Mouse (Mus musculus) cerebellum, adult 9-10 months (tissue): ENCODE measurements around the gene Zbtb7b.
"Not testable (repeated sequence)": the region's sequence is repeated elsewhere in the genome, so short reads cannot be mapped to it uniquely, and the experiment has no call there.

ENCODE experiments used
- DNase-seq: peaks from one replicate; pipeline ENCODE4 v3.0.0; 2022

Zbtb7b gene

DNA sequence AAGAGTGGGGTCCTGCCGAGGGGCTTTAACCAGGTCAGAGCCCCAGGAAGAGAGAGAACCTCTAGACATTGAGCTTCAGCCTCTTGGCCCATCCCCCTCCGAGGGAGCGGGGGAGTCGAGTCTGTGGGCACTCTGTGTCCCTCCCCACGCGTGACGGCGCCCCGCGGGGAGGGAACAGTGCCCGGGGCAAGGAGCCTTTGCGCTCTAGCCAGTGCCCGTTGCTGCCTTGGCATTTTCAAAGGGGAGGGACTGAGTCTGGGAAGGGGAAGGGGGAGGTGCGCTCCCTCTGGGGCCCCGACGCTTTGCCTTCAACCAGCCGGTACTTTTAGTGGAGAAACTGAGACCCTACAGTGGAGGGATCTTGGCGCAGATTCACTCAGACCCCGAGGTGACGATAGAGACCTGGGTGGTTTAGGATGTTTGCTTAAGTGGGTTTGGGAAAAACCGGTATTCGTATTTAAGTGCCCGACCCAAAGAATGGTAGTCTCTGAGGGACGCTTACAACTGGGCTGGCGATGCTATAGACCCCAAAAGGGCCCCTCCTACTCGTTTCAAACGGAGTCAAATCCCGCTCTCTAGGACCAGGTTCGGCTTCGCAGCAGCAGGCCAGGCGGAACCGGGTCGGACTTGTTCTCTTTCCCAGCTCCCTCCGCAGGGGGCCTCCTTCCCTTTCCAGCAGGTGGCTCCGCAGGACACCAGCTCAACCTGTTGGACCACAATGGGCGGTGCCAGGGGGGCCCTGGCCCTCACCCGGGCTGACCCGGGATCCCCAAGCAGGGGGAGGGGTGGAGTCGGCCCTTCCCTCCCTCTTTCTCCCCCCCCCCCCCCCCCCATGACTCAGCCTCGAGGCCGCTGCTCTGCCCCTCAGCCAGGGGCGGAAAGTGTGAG, at the start of gene Zbtb7b:
Zbtb7b (minus strand) TSS at position 771 of the 888 bp plus-strand sequence.
- DNase-seq, result peak; percentile 92

DNA sequence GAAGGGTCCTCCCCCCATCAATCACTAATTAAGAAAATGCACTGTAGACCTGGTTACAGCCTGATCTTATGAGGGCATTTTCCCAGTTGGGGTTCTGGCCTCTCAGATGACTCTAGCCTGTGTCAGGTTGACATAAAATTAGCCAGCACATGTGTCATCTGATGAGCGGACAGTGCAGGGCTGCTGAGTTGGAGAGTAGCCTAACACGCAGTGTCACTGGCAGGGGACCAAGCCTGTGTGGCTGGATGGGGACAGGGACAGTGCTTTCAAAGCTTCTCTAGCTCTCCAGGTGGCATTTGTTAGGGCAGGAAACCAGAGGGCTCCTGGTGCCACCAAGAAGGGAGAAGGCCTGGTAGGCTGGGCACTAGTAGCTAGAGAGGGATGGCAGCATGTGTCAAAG, 46.1 kb upstream of the Zbtb7b start:
- DNase-seq, result no peak

DNA sequence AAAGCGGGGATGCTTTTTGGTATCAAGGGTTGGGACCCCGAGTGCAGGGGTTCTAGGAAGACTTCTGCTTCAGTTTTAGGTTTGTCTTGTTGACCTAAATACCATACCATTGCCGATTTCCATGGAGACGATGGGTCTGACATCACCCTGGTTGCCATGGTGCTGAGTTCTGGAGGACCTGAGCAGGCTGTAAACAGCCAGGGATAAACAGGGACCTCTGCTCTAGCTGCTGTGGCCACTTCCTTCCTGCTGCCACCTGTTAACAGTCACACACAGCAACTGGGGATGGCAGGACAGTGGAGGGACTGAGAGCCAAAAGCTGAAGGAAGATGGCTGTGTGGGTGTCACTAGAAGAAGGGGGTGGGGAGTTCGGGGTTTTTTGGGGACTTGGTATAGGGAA, 42.7 kb upstream of the Zbtb7b start:
- DNase-seq, result no peak

DNA sequence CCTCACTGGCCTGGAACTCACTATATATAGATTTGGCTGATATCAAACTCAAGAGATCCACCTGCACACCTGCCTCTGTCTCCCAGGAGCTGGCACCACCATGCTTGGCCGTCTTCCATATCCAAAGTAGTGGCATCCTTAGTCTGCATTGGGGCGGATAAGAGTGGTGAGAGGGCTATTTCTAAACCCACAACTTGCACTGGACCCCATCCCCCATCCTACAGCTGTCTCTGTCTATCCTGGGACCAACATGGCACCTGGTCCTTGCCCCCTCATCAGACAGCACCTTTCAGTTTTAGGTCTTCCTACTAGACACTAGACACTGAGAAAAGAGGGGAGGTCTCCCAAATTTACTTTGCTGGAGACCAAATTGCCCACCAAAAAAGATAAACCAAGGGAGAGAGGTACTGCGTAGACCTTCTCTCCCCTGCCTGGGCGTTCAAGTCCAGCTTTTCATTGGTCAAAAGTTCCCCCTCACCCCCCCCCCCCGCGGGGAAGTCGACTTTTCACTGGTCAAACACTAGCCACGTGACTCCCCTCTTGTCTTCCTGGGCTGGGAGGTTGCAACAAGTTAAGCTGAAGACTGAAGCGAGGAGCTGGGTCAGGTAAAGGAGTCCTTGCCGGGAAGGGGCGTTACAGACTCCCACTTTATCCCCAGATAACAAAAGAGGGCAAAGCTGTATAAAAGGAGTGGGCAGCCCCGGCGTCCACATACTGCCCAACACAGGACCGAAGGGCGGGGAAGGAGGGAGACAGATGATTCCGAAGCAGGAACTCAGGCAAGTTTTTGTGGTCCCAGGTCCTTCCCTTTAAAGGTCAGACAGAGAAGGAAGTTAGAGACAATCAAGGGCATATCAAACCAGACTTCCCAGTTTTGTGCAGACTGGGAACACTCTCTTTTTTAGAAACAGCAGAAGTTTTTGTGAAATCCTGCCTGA, 41.9 kb upstream of the Zbtb7b start, which contains the start of gene Pbxip1:
Pbxip1 (plus strand) TSS at position 531 of the 938 bp plus-strand sequence.
- peak; percentile 14 for DNase-seq

DNA sequence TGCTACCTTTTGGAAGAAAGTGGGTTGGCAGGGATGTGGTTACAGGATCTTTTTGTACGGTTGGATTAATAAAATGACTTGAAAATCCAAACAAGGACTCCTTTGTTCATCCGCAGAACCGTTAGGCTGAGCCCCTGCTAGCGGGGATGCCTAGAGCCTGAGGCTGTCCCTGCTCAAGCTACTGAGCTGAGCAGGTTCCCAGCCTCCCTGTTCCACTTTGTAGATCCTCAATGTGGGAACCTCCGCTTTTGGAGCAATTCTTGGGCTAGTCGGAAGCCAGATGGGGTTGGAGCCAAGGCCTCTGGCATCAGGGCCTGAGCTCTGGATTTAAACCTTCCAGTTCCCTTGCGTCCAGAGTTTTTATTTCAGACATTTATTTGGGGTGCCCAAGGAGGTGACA, 40.5 kb upstream of the Zbtb7b start:
- DNase-seq, result no peak

DNA sequence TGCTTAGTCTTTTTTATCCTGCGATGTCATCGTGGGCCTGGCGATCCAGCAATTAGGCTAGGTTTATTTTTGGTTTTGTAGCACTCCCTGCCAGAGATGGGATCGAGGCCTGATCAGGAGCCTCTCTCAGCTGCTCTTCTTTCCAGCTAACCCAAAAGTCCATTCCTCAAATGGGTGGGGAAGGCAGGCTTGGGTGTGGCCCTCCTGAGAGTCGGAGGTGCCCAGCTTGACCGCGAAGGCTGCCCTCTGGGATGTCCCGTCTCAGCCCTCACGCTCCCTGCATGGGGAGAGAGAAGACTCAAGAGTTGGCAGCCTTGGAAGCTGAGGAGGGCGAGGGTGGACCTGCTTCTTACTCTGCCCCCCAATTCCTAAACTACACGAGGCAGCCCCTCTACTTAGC, 40.0 kb upstream of the Zbtb7b start:
- peak; percentile 8 for DNase-seq

DNA sequence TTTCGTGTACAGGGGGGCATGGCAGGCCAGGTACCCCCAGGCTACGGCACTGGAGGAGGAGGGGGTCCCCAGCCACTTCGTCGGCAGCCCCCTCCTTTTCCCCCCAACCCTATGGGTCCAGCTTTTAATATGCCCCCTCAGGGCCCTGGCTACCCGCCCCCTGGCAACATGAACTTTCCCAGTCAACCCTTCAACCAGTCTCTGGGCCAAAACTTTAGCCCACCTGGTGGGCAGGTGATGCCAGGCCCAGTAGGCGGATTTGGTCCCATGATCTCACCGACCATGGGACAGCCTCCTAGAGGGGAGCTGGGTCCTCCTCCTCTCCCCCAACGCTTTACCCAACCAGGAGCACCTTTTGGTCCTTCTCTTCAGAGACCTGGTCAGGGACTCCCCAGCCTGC, 38.0 kb upstream of the Zbtb7b start:
- DNase-seq, result peak; percentile 31

DNA sequence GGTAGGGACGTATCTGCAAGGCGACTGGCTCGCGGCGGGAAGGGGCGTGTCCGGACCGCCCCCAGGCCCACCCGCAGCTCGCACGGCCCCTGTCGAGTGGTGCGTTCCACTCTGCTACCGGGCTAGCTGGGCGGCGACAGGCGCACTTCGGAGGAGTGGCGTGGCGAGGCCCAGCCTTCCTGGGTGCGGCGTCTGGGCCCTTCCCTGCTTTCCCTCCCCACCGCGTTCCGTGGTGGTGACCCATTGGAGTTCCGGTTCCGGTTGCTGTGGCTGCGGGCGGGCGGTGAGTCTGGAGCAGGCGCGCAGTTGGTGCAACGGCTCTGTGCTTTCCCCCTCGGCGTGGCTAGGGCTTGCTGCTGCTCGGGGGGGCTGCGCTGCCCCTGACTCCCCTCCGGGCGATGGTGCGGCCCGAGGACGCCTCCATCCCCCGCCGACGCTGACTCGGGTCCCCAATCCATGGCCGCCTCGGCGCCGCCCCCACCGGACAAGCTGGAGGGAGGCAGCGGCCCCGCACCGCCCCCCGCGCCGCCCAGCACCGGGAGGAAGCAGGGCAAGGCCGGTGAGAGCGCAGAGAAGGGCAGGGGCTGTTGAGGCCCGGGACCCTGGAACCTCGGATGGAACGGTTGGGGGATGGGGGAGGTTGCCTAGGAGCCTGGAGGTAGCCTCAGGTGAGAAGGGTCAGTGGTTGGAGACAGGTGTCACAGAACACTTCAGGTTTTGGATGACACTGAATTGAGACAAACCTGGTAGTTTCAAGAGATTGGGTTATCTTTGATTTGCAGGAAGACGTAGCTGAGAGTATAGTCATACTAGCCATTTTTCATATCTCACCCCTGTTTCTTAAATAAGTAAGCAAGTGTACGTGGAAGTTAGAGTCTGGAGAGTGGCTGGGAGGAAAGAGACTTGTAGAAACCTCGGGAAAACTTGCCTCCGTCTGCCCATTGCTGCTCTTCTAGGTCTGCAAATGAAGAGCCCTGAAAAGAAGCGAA, 35.9 kb upstream of the Zbtb7b start, which contains the start of gene Pygo2:
Pygo2 (plus strand) TSS at position 44 of the 989 bp plus-strand sequence.
- DNase-seq, result peak; percentile 91

DNA sequence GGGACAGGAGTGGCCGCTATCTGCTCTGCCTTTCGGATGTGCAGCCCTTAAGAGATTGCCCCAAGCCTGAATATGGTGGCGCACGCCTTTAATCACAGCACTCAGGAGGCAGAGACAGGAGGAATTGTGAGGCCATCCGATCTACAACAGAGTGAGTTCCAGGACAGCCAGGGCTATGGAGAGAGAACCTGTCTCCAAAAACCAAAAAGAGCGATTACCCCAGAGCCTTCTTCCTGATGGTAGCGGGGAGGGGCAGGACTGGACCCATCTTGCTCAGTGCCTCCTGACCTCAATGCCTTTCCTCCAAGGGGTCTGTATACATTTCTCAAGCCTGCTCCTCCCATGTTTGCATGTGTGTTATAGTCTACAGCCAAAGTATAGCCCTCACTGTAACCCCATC, 34.4 kb upstream of the Zbtb7b start:
- DNase-seq, result not testable (repeated sequence)

DNA sequence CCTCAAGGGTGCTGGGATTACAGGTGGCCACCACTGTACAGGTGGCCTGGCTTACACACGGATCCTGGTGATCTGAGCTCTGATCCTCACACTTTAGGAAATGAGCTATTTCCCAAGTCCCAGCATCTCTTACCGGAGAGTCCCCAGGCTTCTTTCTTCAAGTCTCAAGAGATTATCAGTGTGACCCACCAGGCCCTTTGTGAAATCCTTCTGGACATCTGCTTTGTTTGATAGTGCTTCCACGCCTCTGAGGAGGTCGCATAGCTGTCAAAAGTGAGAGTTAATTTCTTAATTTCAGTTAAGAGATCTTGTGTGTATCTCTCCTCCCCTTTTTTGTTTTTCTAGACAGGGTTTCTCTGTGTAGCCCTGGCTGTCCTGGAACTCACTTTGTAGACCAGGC, 31.3 kb upstream of the Zbtb7b start:
- no peak for DNase-seq

DNA sequence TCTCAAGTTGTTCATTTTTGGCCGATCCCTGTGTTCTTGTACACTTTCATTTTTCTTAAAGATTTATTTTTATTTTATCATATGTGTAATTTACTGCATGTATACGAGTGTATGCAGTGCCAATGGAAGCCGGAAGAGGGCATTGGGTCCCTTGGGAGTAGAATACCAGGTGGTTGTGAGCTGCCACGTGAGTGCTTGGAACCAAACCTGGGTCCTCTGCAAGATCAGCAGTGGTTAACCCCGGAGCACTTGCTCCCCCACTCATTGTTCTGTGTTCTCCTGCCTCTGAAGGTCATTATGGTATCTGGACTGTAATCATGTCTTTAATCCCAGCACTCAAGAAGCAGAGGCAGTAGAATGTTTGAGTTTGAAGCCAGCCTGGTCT, 30.6 kb upstream of the Zbtb7b start:
- no peak for DNase-seq

DNA sequence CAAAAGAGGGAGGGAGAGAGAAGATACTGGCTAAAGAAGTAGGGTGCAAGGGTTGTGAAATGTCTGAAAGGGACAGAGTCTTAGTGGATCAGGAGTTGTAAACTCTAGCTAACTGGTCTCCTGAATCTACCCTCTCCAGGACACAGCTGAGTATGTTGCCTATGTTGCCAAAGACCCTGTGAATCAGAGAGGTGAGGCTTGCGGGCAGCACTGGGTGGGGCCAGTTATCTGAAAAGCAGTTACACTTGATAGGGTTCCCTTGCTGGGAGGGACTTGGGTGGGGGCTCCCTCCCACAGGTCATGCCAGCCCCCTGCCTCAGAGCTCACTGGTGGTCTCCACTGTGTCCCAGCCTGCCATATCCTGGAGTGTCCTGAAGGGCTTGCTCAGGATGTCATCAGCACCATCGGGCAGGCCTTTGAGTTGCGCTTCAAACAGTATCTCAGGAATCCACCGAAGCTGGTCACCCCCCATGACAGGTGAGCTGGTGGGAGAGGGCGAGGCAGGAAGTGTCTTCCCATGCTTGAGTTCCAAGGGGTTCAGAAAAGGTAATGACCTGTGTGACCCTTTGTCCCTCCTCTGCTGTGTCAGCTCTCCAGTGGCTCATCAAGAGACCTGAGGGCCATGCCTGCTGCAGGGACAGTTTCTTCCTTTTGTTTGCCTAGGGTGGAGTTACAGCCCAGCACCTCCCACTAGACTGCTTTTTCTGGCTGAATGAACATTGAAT, 30.0 kb upstream of the Zbtb7b start:
- DNase-seq, result peak; percentile 12

DNA sequence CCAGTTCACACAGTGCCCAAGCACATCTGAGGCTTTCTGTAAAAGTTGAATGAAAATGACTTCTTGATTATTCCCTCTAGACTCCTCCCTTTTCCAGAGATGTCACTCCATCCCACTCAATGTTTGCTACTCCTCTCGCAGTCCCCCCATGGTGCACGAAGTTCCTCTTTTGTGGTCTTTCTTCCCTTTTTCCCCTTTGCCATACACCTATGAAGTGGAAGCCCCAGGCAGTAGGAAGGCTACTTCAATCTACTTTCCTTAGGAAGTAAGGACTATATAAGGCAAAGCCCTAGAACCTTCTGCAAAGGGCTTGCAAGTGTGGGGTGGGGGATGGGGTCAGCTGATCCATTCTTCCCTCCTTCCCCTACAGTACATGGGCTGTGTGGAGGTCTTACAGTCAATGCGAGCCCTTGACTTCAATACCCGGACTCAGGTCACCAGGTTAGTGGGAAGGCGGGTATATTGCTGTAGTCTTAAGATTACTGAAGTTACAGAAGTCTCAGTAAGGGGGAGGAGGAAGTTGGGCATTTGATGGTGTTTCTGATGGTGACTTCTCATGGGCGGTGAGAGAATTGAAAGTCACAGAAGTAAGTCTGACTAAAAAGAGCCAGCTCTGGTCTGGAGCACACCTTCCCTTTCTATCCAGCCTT, 28.1 kb upstream of the Zbtb7b start:
- peak; percentile 15 for DNase-seq

DNA sequence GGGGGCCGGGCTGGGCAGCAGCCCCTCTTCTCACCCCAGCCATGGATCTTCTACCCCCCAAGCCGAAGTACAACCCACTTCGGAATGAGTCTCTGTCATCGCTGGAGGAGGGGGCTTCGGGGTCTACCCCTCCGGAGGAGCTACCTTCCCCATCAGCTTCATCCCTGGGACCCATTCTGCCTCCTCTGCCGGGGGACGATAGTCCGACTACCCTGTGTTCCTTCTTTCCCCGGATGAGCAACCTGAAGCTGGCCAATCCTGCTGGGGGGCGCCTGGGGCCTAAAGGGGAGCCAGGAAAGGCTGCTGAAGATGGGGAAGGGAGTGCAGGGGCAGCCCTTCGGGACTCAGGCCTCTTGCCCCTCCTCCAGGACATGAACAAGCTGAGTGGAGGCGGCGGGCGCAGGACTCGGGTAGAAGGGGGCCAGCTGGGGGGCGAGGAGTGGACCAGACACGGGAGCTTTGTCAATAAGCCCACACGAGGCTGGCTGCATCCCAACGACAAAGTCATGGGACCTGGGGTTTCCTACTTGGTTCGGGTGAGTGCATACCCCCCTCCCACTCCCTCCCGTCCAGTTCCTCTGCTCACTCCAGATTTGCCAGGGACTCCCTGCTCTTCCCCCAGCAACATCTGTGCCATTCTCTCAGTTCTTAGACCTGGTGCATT, 27.4 kb upstream of the Zbtb7b start:
- DNase-seq, result no peak

DNA sequence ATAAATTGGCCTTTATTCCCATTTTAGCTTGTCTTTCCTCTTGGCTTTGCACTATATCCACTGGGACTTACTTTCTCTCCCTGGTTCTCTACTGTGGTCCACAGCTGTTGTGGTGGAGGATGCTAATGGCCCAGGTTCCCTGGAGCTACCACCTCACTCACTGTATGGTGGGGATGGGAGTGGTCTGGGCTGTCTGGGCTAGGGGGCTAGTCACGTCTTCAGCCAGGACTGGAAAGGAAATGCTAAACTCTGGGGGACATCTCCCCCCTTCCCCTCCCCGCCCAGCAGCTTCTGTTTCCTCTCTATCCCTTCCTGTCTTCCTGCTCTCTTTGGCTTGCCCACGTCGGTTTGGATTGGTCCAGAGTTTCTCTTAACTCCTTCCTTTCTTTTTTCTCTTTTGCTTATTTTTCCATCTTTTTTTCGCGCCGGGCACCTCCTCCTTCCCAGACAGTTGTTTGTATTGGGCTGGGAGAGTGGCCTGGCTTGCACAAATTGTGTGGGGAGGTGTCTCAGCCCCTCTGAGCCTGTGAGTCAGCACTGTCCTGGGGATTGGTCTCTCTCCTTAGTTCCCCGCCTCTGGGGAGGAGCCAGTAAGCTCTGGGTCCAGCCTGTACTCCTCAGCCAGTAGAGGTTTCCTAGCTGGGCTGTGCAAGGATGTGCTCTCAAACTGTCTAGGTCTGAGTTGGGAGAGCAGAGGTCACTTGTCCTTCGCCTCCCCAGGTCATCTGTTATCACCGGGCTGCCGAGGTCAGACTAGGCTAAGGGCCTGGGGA, 26.6 kb upstream of the Zbtb7b start:
- no peak for DNase-seq

DNA sequence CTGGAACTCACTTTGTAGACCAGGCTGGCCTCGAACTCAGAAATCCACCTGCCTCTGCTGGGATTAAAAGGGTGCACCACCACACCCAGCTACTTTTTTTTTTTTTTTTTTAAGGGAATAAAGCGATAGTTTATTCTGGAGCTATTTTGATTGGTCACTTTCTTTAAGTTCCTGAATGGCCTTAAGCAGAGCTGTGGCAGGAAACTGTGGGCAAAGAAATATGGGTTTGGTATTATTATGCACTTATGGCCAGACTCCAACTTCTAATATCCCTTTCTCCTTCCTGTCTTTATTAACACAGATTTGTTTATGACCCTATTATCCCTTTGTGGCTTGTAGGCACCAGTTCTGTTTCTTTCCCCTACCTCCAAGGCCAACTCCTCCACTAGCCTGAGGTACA, 25.8 kb upstream of the Zbtb7b start:
- DNase-seq, result no peak

DNA sequence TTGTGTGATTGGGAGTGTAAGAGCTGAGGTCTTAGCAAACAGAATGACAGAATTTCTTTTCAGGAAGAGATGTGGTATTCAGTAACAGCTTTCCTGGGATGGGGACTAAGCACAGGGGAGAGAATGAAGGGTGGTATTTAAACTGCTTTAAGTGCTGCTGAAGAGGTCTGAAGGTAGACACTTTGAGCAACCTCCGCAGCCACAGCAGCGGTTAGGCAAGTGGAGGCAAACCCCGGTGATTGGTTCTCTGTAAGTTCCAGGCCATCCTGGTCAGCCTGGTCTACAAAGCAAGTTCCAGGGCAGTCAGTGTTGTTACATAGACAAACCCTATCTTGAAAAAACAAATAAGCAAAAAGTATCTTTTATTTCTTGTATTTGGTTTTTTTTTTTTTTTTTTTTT, 25.4 kb upstream of the Zbtb7b start:
- DNase-seq, result no peak

DNA sequence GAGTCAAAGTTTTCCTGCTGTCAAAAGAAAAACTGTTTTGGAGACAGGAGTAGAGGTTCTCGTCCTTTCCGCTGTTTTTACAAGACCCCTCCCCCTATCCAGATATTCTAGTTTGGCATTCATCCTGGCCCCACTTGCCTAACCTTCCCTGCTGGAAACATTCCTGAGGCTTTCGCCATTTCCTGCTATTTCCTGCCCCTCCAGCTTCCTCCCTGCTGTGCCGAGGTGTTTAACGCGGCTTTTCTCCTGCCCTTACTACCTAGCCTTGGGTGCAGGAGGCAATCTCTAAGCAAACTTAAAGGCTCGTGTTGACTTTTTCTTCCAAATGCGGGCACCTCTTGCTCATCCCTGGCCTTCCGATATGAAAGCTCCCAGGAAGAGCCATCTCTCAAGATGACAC, 25.0 kb upstream of the Zbtb7b start:
- DNase-seq, result no peak

DNA sequence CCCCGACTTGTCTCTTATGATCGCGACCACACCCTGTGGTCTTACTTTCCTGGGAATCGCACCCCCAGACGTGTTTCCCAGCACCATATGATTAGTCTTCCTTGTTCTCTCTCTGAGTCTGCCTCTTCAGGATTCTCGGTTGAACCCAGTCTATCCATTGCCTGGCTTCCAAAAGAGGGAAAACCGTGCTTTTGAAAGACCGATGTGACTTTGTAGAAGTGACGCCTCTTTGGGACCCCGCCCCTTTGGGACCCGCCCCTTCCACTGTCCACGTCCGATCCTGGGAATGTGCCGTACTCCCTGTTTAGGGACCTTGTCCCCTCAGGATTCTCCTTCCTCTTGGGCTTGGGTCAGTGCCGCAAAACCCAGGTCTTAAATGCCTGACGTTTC, 24.3 kb upstream of the Zbtb7b start:
- DNase-seq, result no peak
